Mouse (Mus musculus): Measurements from ENCODE around the gene Kcna1.
A peak's percentile ranks its signal among the peaks of the same experiment; 100 is the strongest.

Kcna1 gene

DNA sequence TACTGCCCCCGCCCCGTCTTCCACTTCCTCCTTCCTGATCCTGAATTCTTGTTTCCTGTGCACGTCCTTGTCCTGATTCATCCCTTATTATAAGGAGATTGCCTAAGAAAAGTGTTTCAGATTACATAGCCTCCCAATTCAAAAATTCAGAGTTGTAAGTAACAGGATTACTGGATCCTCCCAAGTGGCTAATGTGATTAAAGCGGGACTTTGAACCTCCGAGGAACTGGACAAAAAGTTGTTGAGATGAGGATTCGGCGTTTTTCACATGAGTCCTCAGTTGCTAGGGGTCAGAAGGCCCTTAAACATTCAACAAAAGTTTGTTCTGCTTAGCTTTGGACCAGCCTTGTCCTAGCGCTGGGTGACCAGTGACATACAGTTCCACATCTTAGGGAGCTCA, at the start of gene Kcna1:
Gene Kcna1, minus strand, starts transcription at position 4 of the 400 bp plus-strand sequence.
- no peak for DNase-seq

DNA sequence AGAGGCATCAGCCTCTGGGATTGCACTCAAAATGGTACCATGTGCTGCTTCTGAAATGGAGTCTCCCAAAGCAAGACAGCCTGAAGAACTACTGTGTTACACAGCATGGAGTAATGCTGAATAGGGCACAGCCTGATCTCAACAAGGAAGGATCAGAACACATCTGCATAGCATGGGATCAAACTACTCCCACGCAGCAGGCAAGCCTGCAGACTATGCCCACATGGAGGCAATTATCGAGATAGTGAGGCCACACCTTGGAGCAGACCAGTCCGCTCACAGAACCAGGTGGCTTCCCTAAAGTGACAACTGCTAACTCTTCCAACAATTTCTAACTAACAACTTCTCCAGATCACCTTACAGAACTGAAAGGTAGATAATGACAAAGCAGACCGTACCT, 40.9 kb upstream of the Kcna1 start:
- no peak for DNase-seq

DNA sequence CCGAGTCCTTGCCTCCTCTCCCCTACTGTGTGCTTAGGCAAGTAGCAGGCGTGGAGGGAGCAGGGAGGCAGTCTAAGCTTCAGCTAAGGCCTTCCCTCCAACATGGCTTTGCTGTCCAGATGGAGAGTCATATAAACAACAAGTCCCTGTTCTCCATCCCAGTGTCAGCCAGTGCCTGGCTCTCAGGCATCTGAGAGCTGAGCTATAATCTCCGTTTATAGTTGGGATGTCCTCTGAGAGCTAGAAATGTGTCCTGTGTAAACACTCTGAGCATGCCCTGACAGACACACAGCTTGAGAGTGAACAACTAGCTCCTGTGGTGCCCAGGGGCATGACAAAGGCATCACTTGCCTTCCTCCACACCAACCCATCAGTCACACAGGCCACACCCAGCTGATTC, 39.0 kb upstream of the Kcna1 start:
- no peak for DNase-seq

DNA sequence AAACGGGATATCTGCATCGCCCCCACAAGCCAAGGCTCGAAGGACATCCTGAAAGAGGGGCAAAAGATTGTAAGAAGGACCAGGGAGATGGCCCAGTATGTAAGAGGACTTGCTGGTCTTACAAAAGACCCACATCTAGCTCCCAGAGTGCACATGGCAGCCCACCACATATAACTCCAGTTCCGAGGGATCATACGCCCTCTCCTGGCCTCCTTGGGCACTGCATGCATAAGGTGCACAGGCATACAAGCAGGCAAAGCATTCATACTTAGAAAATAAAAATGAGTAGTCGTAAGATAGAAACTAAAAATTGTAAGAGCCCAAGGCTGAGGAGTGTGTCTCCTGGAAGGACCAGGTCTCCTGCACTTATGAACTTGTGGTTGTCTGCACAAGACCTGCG, 32.8 kb upstream of the Kcna1 start:
- DNase-seq = no peak

DNA sequence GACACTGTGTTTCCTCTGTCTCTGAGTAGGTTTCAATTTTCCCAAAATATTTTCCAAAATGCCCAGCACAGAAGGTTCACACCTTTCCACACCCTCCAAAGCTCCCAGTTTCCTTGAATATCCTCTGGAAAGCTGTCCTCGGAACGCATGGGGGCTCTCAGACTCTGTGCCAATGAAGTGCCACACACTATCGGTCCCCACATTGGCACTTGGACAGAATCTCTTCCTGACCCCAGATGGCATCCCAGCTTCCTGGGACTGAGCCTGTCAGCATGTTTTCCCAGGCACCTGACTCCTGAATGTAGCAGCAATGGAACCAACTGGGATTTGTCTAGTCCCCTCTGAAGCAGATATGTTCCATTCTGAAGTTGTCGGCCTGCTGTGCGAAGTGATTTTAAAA, 20.8 kb upstream of the Kcna1 start:
- no peak for DNase-seq

DNA sequence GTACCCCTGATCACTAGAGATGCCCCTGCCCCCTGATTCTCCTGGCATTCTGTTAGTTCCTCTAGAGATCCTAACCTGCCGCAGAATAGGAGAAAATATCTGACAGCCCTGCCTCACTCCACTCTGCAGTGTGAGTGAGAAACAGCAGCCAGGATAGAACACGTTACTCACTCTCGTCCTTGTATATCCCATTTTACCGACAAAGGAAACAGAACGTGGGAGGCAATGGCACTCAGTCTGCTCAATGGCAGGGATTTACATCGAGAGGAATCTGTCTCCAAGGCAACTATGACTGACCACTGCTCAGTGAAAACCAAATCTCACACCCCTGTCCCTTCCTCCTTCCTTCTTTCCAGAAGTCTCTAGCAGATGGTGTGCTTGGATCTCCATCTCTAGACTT, 19.9 kb upstream of the Kcna1 start:
- no peak for DNase-seq

DNA sequence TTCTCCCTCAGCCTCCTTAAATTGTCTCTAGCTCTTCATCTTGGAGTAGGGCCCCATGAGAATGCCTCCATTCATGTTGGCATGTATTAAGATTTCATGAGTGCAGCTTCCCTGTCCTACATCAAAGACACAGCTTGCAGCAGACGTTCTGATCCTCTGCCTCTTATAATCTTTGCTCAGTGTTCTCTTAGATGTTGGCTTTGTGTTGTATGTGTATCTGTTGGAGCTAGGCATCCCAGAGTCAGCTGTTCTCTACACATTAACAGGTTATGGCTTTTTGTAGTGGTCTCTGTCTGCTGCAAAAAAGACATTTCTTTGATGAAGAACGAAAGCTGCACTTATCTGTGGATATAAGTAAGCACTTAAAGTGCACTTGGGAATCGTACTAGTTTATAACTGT, 18.4 kb upstream of the Kcna1 start:
- no peak for DNase-seq

DNA sequence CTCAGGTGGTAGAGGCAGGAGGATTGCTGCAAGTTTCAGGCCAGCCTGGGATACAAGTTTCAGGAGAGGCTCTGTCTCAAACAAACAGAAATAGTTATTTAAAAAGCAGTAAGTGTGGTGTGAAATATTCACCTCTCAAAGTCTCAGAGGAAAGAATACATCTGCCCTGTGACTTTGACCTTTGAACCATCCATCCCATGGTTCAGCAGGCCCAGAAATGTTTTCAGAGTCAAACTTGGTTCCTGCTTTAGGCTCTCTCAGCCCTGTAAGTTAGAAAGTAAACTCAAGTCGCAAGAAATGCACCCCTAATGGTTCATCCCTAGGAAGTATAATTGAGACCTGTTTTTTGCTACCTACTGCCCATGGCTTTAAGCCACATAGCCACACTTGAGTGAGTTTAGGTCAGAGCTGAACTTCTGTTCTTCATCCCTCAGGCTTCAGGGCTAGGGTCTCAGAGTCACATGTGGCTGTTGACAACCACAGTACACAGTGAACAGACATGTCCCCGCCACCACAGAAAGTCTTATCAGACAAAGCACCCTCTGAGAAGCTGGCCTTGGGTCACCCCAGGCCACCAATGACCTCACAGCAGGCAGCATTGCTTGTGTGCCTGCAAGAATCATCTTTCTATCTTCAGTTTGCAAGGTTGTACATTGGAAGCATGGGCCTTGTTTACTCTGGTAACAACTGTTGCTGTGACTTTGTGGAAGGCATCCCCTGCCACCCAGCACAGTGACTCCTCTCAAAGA, 11.6 kb upstream of the Kcna1 start:
- DNase-seq = peak; percentile 21

DNA sequence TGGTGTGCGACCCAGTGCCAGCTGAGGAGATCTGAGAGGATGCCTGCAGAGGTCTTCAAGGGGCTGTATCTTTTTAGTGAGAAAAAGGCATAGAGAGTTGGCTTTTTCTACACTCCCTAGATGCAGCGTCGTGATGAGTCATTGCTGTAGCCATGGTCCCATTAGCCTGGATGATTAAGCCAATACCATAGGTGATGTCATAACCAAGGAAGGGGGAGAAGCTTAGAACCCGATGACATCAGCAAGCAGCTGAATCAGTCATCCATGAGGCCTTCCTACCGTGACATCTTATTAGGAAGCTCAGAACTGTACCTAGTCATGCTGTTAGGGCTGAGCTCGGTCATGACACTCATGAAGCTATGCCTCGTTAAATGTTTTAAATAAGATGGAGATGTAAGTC, 7.4 kb upstream of the Kcna1 start:
- DNase-seq = no peak

DNA sequence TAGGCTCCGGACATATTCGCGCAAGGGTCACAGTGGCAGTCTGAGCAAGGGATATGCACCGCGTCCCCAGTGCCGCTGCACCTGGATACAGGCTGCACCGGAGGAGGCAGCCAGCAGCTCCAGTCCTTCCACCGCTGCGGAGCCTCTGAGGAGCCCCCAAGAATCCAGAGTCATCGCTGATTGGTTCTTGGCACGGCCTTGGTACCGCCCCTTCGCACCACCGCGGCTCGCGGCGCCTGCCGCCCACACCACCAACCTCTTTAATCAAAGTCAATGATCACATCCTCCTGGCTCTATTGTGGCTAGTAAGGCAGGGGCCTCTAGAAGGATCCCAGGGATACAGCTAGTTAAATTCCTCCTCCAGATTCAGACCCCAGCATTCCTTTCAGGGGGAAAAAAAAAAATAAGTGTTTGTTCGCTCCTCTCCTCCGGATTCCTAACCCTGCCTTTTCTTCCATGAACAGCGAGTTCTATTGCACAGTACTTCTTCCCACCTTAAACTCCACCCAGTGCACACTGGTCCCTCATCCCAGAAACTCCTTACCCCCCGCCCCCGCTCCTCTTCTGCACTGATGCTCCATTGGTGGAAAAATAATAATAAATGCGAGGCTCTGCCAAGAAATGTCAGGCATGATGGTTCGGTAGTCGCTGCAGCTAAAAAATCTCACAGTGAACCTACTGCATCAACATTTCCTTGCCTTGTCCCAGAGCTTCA, 383 bp downstream of the Kcna1 start:
- DNase-seq = peak; percentile 21

DNA sequence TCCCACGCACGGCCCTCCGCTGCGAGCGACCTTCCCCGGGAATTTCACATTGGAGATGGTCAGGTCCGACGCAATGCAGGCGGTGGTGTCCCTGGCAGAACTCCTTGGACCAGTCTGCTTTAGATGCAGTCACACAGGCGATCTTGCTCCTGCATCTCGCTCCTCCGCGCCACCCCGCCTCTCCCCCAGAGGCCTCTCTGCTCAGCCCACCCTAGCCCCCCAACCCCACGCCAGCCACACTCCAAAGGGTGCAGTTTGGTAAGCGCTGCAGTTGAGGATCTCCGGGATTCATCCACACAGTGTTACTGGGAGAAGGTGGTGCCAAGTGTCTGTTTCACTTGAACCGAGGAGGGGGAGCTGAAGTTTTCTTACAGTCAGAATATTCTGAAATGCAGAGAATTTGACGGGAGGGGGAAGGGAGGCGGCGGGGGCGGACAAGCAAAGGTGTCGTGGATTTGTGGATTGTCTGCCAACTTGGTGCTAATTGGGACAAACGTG, 1.1 kb downstream of the Kcna1 start:
- no peak for DNase-seq

DNA sequence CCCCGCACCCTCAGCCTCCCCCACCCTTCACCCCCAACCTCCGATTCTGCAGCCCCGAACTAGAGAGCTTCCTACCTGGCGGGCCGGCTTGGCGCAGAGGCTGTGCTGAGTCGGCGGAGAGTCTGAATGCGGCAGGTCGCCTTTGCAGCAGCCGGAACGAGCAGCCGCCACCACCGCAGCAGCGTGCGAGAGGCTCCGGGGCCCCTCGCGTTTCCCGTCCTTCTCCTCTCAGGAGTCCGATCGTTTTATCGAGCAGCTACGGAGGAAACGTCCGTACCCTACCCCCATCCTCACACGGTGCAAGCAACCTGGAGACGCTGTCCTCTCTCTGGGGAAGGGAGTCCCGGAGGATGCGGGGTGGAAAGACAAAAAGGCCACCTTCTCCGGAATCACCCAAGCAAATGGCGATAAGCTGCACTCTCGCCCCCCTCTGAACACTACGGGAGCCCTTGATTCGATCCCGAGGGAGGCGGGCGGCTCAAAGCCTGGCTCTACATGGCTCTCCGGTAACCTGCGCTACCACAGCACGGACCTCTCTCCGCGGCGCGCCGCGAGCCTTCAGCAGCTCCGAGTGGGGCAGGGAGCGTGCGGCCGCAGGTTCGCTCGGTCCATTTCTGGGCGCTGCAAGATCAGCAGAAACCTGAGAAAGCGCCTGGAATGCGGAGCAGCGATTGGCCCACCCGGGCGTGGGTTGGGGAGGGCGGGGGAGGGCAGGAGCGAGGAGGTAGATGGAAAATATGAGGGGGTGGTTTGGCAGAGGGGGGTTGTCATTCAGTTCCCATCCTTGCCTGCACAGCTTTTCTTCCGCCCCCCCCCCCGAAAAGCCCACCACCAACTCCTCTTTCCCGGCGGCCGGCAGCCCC, 1.8 kb downstream of the Kcna1 start:
- peak; percentile 10 for DNase-seq

DNA sequence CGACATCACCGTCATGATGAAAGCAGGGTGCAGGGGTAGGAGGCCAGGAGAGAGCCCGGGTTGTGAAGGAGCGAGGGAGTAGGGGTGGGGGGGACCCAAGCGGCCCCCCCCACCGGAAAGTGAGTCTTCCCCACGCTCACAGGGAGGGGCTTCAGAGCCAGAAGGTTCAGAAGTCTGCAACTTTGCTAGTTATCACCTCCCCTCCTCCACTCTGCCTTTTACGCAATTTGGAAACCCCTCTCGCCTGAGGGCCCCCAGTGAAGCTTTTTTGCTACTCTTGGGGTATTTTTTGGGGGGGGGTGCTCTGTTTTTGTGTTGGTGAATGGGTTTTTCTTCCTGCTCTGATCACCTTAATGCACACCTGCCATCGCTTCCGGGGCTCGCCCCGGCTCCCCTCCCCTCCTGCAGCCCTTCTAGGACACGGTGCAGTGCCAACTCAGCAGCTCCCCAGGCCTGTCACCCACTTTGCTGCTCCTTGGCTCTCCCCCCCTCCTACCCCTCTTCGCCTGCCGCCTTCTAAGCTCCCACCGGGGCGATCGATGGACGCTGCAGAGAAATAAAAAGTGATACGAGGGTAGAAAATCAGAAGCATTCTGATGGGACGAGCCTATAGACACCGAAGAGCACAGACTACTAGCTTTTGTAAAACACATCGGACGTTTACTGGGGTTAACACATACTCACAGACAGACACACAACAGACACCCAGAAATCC, 2.7 kb downstream of the Kcna1 start:
- no peak for DNase-seq

DNA sequence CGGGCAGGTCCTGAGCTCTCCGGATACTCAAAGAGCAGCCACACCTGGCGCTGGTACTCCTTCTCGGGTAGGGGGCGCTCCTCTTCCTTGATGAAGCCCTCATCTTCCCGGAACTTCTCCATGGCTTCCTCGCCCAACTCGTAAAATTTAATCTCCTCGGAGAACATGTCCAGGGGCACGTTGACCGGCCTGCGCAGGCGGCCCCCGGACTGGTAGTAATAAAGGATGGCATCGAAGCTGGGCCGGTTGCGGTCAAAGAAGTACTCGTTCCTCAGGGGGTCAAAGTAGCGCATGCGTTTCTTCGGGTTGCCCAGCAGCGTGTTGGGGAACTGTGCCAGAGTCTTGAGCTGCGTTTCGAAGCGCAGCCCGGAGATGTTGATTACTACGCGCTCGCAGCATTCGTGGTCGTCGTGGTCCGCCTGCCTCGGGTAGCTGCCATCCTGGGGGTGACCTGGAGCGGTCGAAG, 3.3 kb downstream of the Kcna1 start:
- DNase-seq = peak; percentile 24

DNA sequence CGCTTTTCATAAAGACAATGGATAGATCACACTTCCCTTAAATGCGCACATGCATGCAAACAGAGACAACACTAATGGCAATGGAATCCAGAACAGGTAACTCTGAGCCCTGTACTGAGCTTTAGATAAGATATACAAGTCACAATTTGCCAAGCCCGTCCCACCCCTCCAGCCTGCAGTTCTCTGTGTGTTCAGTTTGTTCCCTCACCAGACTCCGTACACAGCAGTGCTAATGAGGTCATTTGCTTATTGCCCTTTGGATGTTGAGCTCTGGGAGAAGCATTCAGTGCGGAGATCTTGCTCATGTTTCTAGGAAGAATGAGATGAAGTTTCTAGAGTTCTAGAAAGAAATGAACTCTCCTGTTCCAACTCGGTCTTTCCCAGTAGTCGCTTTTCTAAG, 17.7 kb downstream of the Kcna1 start:
- DNase-seq = peak; percentile 6

DNA sequence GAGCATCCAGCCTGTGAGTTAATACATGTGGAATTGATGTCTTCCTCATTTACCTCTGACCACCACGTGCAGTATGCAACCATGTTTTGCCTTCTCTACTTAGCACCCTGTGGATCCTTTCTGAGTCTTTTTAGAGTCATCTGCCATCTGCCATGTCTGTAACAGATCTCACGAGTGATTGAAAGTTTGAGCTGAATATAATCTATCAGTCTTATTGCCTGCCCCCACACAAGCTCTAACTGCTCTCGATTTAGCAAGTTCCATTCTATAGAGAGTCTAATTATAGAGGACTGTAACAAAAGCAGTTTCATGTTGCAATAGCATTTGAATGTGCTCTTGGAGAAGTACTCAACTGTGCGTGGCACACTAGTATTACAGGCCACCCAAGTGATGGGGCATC, 27.7 kb downstream of the Kcna1 start:
- no peak for DNase-seq

DNA sequence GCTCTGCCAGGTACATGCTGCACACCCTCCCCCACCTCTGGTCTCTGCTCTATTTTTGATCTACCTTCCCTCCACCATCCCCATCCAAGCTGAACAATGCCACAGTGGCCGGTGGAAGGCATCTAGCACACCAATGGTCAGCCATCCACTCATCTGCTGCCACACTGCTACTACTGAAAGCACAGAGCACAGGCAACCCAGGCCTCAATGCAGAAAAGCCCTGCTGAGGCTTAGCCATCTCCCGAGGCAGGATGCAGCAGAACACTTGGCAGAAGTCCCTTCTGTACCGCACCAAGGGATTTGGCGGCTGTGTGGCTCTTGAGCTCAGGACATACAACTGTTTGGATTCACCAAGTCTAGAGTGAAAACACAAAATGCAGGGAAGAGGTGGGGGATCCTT, 35.4 kb downstream of the Kcna1 start:
- DNase-seq = no peak

DNA sequence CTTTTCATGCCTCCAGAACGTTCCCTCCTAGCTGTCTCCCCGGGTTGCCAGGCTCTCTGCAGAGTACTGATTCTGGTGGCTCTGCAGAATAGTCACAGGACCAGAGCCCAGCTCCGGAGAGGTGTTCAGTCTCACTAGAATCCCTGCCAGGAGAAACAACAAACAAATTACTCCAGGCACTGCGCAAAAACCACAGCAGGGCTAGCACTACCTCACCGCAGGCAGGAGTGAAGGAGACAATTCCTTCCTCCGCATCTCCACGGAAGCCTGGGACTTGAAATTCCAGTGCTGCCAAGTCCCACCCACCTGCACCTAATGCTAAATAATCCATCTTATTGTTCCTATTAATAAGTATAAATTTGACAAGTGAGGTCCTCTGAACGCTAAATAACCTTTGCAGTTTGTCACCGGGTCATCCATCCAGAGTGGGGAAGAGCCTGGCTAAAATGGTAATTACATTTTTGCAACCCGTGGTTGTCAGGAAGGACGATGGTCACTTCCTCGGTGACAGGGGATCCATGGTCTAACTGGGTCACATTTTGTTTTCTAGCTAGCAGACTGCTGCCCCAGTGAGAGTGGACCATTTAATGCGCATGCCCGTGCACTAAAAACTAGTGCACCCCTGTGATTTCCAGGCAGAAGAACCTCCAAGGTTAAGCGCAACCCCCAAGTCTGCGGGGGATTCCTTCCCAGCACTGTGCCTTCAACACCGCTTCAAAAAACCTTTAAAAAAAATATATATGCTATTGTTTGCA, 36.8 kb downstream of the Kcna1 start:
- no peak for DNase-seq

DNA sequence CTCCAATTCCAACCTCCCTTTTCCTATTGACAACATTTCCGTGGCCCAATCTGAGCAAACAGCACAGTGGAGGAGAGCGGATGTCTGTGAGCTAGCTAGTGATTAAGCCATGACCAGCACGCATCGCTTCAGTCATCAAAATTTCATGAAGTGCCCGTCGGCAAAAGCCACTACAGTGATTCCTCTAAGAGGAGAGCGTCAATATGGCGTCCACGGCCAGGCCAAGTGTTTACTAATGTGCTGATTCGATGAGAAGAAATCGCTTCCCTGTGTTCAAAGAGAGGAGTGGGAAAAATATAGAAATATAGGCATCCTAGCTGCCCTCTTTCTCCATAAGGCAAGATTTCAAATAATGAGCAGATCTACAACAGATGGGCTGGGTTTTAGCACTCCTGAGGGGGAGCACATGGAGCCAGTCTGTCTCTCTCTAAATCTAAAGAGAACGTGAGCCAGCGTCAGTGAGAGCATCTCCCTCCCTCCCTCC, 44.3 kb downstream of the Kcna1 start:
- DNase-seq = no peak

DNA sequence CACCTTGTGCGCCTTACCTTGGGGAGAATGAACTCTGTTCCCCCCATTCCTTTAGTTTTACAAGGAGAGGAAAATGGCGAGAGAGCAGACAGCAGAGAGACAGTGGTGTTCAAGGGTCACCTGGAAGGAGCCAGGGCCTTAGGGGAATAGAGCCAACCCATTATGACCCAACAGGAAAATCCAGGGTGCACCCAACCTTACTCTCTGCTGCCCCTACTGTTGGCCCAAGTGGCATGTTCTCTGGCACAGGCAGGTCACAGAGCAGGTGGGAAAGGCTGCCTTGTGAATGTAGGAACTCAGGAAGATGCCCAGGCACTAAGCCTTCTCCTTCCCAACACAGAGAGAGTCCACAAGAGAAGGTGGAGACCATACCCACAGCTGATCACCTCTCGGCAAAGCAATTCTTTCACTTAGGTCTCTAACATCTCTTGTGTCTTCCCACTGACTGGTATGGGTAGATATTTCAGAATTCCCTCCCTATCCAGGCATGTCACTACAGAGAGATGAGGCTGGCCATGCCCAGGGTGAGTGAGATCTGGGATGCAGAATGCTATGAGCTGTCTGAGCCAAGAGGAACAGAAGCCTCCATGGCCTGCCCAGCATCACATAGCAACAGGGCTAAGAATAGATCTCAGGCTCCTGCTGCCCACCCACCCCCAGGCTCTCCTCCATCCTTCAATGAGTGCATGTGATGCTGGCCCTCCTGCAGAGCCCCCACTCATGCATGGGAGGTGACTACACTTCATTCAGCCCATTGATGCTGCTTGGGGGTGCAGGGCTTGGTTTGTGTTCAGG, 46.8 kb downstream of the Kcna1 start:
- peak; percentile 11 for DNase-seq

DNA sequence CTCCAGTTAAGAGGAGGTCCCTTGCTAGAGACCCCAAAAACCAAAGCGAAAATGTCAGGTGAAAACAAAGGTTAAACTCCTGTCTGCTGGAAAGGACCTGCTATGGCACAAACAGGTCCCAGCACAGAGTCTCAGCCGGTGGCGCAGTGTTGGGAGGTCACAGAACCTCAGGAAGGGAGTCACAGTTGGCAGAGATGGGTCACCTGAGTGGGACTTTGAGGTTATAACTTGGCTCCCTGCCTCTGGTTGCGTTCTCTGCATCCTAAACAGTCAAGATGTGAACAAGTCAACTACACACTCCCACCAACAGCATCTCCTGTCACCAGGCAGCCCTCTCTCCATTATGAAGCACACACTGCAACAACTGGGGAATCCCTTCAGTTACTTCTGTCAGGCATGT, 48.4 kb downstream of the Kcna1 start:
- no peak for DNase-seq

Data from kidney, postnatal 14 days (tissue).